Mouse (Mus musculus): ENCODE measurements at regions not wholly inside any gene's neighbourhood (a gene's known extent, or its start where the extent isn't known, plus 50 kb on each side); places are given as distances from the start of the nearest gene placed in this dataset.

DNA sequence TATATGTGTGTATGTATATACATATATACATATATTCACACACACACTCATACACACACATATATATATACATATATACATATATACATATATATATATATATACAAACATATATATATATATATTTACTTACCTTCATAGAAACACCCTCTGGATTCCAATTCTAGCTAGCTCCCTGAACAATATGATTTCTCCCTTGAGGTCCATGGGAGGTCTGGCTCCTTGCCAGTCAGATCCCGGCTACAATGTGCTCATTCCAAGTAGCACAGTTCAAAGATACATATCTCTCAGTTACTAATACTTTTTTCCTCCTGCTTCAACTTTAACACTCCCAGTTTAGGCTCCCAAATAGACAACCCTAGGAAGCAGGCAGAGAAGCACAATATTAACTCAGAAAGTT lies 624.8 kb upstream of the Gm19410 start:
- Histone ChIP-seq H3K4me1 (ENCODE audit: control insufficient read depth, insufficient read depth, low read length) (peaks cover 8% of the 10 kb centered on the region), H3K27me3 (ENCODE audit: control insufficient read depth, insufficient read depth, low read length) (no peaks in the 10 kb centered on the region), H3K36me3 (ENCODE audit: control insufficient read depth, insufficient read depth, low read length) (no peaks in the 10 kb centered on the region), H3K4me3 (ENCODE audit: low read length) (no peak overlapping the region), H3K4me2 (replicated peaks; ENCODE audit: low read depth, low read length) (no peak overlapping the region), H3K9me3 (ENCODE audit: control insufficient read depth, low read length) (no peaks in the 10 kb centered on the region), H3K9ac (ENCODE audit: low read depth, low read length) (no peak overlapping the region), H3K27ac (ENCODE audit: low read depth, low read length) (no peak overlapping the region)
- 59% methylated on average over 1 of the region's 1 CpGs for WGBS
- no peak for ATAC-seq (ENCODE audit: low FRiP score, low TSS enrichment)

- 34% methylated on average over 8 of the region's 8 CpGs for WGBS
- H3K4me2 ChIP-seq (replicated peaks; ENCODE audit: low read depth, low read length), result no peak overlapping the region
- no peak overlapping the region for H3K4me3 ChIP-seq (ENCODE audit: low read length)
- peaks cover 8% of the 10 kb centered on the region for H3K4me1 ChIP-seq (ENCODE audit: control insufficient read depth, insufficient read depth, low read length)
- no peaks in the 10 kb centered on the region for H3K9me3 ChIP-seq (ENCODE audit: control insufficient read depth, low read length)
- H3K9ac ChIP-seq (ENCODE audit: low read depth, low read length), result no peak overlapping the region
- H3K27ac ChIP-seq (ENCODE audit: low read depth, low read length), result no peak overlapping the region
- H3K27me3 ChIP-seq (ENCODE audit: control insufficient read depth, insufficient read depth, low read length), result no peaks in the 10 kb centered on the region
- H3K36me3 ChIP-seq (ENCODE audit: control insufficient read depth, insufficient read depth, low read length), result no peaks in the 10 kb centered on the region
- peak; percentile 26; the same call in 1 of the 2 replicates for ATAC-seq (ENCODE audit: low FRiP score, low TSS enrichment)
These were observed 622.5 kb upstream of the Gm19410 start for GRCm38 (mm10) chr8:35143018-35143656.

- WGBS, result 53% methylated on average over 7 of the region's 7 CpGs
- Histone ChIP-seq H3K4me1 (ENCODE audit: control insufficient read depth, insufficient read depth, low read length) (peaks cover 8% of the 10 kb centered on the region), H3K9me3 (ENCODE audit: control insufficient read depth, low read length) (no peaks in the 10 kb centered on the region), H3K36me3 (ENCODE audit: control insufficient read depth, insufficient read depth, low read length) (no peaks in the 10 kb centered on the region), H3K27ac (ENCODE audit: low read depth, low read length) (no peak overlapping the region), H3K4me3 (ENCODE audit: low read length) (no peak overlapping the region), H3K4me2 (replicated peaks; ENCODE audit: low read depth, low read length) (no peak overlapping the region), H3K27me3 (ENCODE audit: control insufficient read depth, insufficient read depth, low read length) (no peaks in the 10 kb centered on the region), H3K9ac (ENCODE audit: low read depth, low read length) (no peak overlapping the region)
- ATAC-seq (ENCODE audit: low FRiP score, low TSS enrichment), result no peak
These were observed 621.9 kb upstream of the Gm19410 start for GRCm38 (mm10) chr8:35143684-35144083.

GRCm38 (mm10) chr8:35144401-35144800 lies 621.2 kb upstream of the Gm19410 start:
- H3K27me3 ChIP-seq (ENCODE audit: control insufficient read depth, insufficient read depth, low read length), result no peaks in the 10 kb centered on the region
- H3K4me2 ChIP-seq (replicated peaks; ENCODE audit: low read depth, low read length), result no peak overlapping the region
- no peaks in the 10 kb centered on the region for H3K9me3 ChIP-seq (ENCODE audit: control insufficient read depth, low read length)
- H3K9ac ChIP-seq (ENCODE audit: low read depth, low read length), result no peak overlapping the region
- no peak overlapping the region for H3K27ac ChIP-seq (ENCODE audit: low read depth, low read length)
- no peaks in the 10 kb centered on the region for H3K36me3 ChIP-seq (ENCODE audit: control insufficient read depth, insufficient read depth, low read length)
- H3K4me3 ChIP-seq (ENCODE audit: low read length), result no peak overlapping the region
- WGBS, result 10% methylated on average over 4 of the region's 4 CpGs
- peaks cover 8% of the 10 kb centered on the region for H3K4me1 ChIP-seq (ENCODE audit: control insufficient read depth, insufficient read depth, low read length)
- ATAC-seq (ENCODE audit: low FRiP score, low TSS enrichment), result peak; percentile 82; the same call in 1 of the 2 replicates

DNA sequence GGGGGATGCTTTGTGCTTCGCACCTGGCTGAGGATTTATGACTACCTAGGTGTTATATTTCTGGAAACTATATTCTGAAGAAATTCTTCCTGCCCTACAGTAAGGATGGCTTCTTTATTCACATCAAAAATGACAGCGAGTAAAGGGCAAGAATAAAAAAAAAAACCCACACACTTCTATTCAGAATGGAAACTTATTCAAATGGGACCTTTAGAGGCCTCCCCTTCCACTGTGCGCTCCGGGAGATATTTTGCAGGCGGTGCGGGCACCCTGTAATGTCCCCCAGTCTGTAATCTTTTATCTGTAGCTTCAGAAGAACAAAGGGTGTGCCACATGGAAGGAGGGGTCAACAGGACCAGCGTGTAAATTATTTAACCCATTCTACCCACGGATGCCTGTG lies 618.1 kb upstream of the Gm19410 start:
- Histone ChIP-seq H3K4me3 (ENCODE audit: low read length) (no peak overlapping the region), H3K4me2 (replicated peaks; ENCODE audit: low read depth, low read length) (no peak overlapping the region), H3K27me3 (ENCODE audit: control insufficient read depth, insufficient read depth, low read length) (no peaks in the 10 kb centered on the region), H3K9ac (ENCODE audit: low read depth, low read length) (no peak overlapping the region), H3K36me3 (ENCODE audit: control insufficient read depth, insufficient read depth, low read length) (no peaks in the 10 kb centered on the region), H3K9me3 (ENCODE audit: control insufficient read depth, low read length) (no peaks in the 10 kb centered on the region), H3K27ac (ENCODE audit: low read depth, low read length) (no peak overlapping the region), H3K4me1 (ENCODE audit: control insufficient read depth, insufficient read depth, low read length) (peaks cover 8% of the 10 kb centered on the region)
- ATAC-seq (ENCODE audit: low FRiP score, low TSS enrichment), result no peak
- WGBS, result 86% methylated on average over 8 of the region's 8 CpGs

DNA sequence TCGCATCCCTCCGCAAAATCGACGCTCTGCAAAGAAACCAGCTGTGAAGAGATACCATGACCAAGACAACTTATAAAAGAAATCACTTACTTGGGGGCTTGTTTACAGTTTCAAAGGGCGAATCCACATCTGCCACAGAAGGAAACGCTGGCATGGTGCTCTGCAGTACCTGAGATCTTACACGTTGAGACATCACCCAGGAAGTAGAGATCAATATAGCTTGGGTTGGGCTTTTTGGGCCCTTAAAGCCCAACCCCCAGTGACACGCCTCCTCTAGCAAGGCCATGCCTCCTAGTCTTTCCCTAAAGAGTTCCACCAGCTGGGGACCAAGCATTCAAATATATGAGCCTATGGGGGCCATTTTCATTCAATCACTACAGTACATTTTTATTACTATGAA lies 617.6 kb upstream of the Gm19410 start:
- ATAC-seq (ENCODE audit: low FRiP score, low TSS enrichment), result no peak
- Histone ChIP-seq H3K27ac (ENCODE audit: low read depth, low read length) (no peak overlapping the region), H3K36me3 (ENCODE audit: control insufficient read depth, insufficient read depth, low read length) (no peaks in the 10 kb centered on the region), H3K9ac (ENCODE audit: low read depth, low read length) (no peak overlapping the region), H3K27me3 (ENCODE audit: control insufficient read depth, insufficient read depth, low read length) (no peaks in the 10 kb centered on the region), H3K4me2 (replicated peaks; ENCODE audit: low read depth, low read length) (no peak overlapping the region), H3K4me1 (ENCODE audit: control insufficient read depth, insufficient read depth, low read length) (peaks cover 7% of the 10 kb centered on the region), H3K4me3 (ENCODE audit: low read length) (no peak overlapping the region), H3K9me3 (ENCODE audit: control insufficient read depth, low read length) (no peaks in the 10 kb centered on the region)
- 92% methylated on average over 8 of the region's 8 CpGs for WGBS

- Histone ChIP-seq H3K4me1 (ENCODE audit: control insufficient read depth, insufficient read depth, low read length) (no peaks in the 10 kb centered on the region), H3K27me3 (ENCODE audit: control insufficient read depth, insufficient read depth, low read length) (no peaks in the 10 kb centered on the region), H3K9ac (ENCODE audit: low read depth, low read length) (no peak overlapping the region), H3K27ac (ENCODE audit: low read depth, low read length) (no peak overlapping the region), H3K9me3 (ENCODE audit: control insufficient read depth, low read length) (no peaks in the 10 kb centered on the region), H3K36me3 (ENCODE audit: control insufficient read depth, insufficient read depth, low read length) (no peaks in the 10 kb centered on the region), H3K4me3 (ENCODE audit: low read length) (no peak overlapping the region), H3K4me2 (replicated peaks; ENCODE audit: low read depth, low read length) (no peak overlapping the region)
- peak; percentile 77 for ATAC-seq (ENCODE audit: low FRiP score, low TSS enrichment)
- 17% methylated on average over 8 of the region's 8 CpGs for WGBS
These were observed 613.0 kb upstream of the Gm19410 start for GRCm38 (mm10) chr8:35152585-35152984.

GRCm38 (mm10) chr8:35156272-35156671 lies 609.3 kb upstream of the Gm19410 start:
- no peaks in the 10 kb centered on the region for H3K4me1 ChIP-seq (ENCODE audit: control insufficient read depth, insufficient read depth, low read length)
- 26% methylated on average over 5 of the region's 5 CpGs for WGBS
- ATAC-seq (ENCODE audit: low FRiP score, low TSS enrichment), result no peak

GRCm38 (mm10) chr8:35157711-35158110 lies 607.9 kb upstream of the Gm19410 start:
- H3K27ac ChIP-seq (ENCODE audit: low read depth, low read length), result no peak overlapping the region
- H3K4me1 ChIP-seq (ENCODE audit: control insufficient read depth, insufficient read depth, low read length), result no peaks in the 10 kb centered on the region
- no peak for ATAC-seq (ENCODE audit: low FRiP score, low TSS enrichment)
- H3K4me2 ChIP-seq (replicated peaks; ENCODE audit: low read depth, low read length), result no peak overlapping the region
- no peaks in the 10 kb centered on the region for H3K9me3 ChIP-seq (ENCODE audit: control insufficient read depth, low read length)
- H3K27me3 ChIP-seq (ENCODE audit: control insufficient read depth, insufficient read depth, low read length), result no peaks in the 10 kb centered on the region
- H3K36me3 ChIP-seq (ENCODE audit: control insufficient read depth, insufficient read depth, low read length), result no peaks in the 10 kb centered on the region
- 81% methylated on average over 6 of the region's 6 CpGs for WGBS
- H3K4me3 ChIP-seq (ENCODE audit: low read length), result no peak overlapping the region
- H3K9ac ChIP-seq (ENCODE audit: low read depth, low read length), result no peak overlapping the region

More at GRCm38 (mm10) chr8:35156272-35156671, 609.3 kb upstream of the Gm19410 start:
- no peak overlapping the region for H3K4me2 ChIP-seq (replicated peaks; ENCODE audit: low read depth, low read length)
- H3K36me3 ChIP-seq (ENCODE audit: control insufficient read depth, insufficient read depth, low read length), result no peaks in the 10 kb centered on the region
- H3K27ac ChIP-seq (ENCODE audit: low read depth, low read length), result no peak overlapping the region
- H3K9ac ChIP-seq (ENCODE audit: low read depth, low read length), result no peak overlapping the region
- H3K27me3 ChIP-seq (ENCODE audit: control insufficient read depth, insufficient read depth, low read length), result no peaks in the 10 kb centered on the region
- no peaks in the 10 kb centered on the region for H3K9me3 ChIP-seq (ENCODE audit: control insufficient read depth, low read length)
- H3K4me3 ChIP-seq (ENCODE audit: low read length), result no peak overlapping the region

Data from kidney, embryonic 14.5 days (tissue).